In genomic region chr11:69835966-69836335, GRCm38 (mm10) we compare ENCODE assay signal across 10 mouse cellular contexts. TPM values are rescaled to one million over a fixed set of nuclear protein-coding genes. Genes with fewer than 3 reads are reported as not detected.
A peak's percentile ranks its signal among the peaks of the same experiment; 100 is the strongest.
DNase-seq lines count a peak whose midpoint lies in the region; ATAC-seq lines count a peak whose summit lies in the region.
"Had no signal": no experiment of that assay in that cellular context is flagged by ENCODE, and none has a peak within 500 bp of the region (broad histone marks: within the 10 kb centered on the region; RNA-seq: fewer than 3 reads in every experiment).

No protein-coding gene starts in this region.

- H3K36me3 ChIP-seq in lung, embryonic 16.5 days (ENCODE audit: control insufficient read depth, insufficient read depth, low read length) = peaks cover 2% of the 10 kb centered on the region; the same call in 1 of the 2 replicates
- peaks cover 12% of the 10 kb centered on the region for H3K36me3 ChIP-seq in limb, embryonic 15.5 days

- no peak for ATAC-seq in lung, embryonic 16.5 days (ENCODE audit: low read depth)
- ATAC-seq in limb, embryonic 15.5 days (ENCODE audit: insufficient number of reproducible peaks, low FRiP score, low TSS enrichment, low read depth) = no peak

- peak; percentile 68 for DNase-seq in cerebellum, adult 11-12 months
- DNase-seq in cerebellum, adult 8-10 months = no peak
- DNase-seq in lung, postnatal 10 days = no peak
- no peak for DNase-seq in urinary bladder, adult 2 months (ENCODE audit: low spot score)
- DNase-seq in urinary bladder, postnatal 25 days (ENCODE audit: low spot score) = no peak
- no peak for DNase-seq in left cerebral cortex, adult 18-20 months (ENCODE audit: low spot score in 2 of 2)
- DNase-seq: thymus, postnatal 25 days had no signal

- H3K4me1 ChIP-seq in lung, embryonic 16.5 days (replicated peaks; ENCODE audit: control insufficient read depth, insufficient read depth, low read length) = peaks cover 40% of the 10 kb centered on the region
- peaks cover 43% of the 10 kb centered on the region for H3K4me1 ChIP-seq in limb, embryonic 15.5 days

- no peak overlapping the region for H3K27ac ChIP-seq in lung, embryonic 16.5 days (ENCODE audit: low read length)
- no peak overlapping the region for H3K27ac ChIP-seq in limb, embryonic 15.5 days

- H3K9me3 ChIP-seq in lung, embryonic 16.5 days (ENCODE audit: control insufficient read depth, low read length) = no peaks in the 10 kb centered on the region
- H3K9me3 ChIP-seq in limb, embryonic 15.5 days = no peaks in the 10 kb centered on the region

- H3K4me3 ChIP-seq in lung, embryonic 16.5 days (ENCODE audit: low read length) = peak overlapping the region; percentile 62
- H3K4me3 ChIP-seq in limb, embryonic 15.5 days = peak overlapping the region; percentile 70

- 14% methylated on average over 4 of the region's 4 CpGs for WGBS in lung, embryonic 16.5 days
- WGBS in limb, embryonic 15.5 days = 11% methylated on average over 4 of the region's 4 CpGs

- H3K4me2 ChIP-seq in lung, embryonic 16.5 days (ENCODE audit: low read depth, low read length) = peak overlapping the region; percentile 98
- H3K4me2 ChIP-seq in limb, embryonic 15.5 days = peak overlapping the region; percentile 89

- peaks cover 15% of the 10 kb centered on the region for H3K27me3 ChIP-seq in lung, embryonic 16.5 days (ENCODE audit: control insufficient read depth, insufficient read depth, low read depth, low read length)
- no peaks in the 10 kb centered on the region for H3K27me3 ChIP-seq in limb, embryonic 15.5 days

- H3K9ac ChIP-seq in lung, embryonic 16.5 days (ENCODE audit: low read length) = no peak overlapping the region; the same call in 1 of the 2 replicates
- 0 out of 2 replicates have a peak overlapping the region, but pooled peaks have one; percentile 4 for H3K9ac ChIP-seq in limb, embryonic 15.5 days

RNA-seq across cellular contexts. Expression of gene Nlgn2, which starts 1.6 kb away (rescaled TPM):
- 4.4 and 5.0 TPM in 2 replicates for polyA plus RNA-seq in lung, embryonic 16.5 days (2015; fragmentation: Nextera tagmentation; extraction: Ambion mirVana)
- 7.6 and 8.7 TPM in 2 replicates for polyA plus RNA-seq in limb, embryonic 15.5 days (2015; fragmentation: Nextera tagmentation; extraction: Ambion mirVana)
- polyA plus RNA-seq in urinary bladder, adult 2 months (2012; rRNA removed) = 18.3 and 27.7 TPM in 2 replicates
- total RNA-seq in left cerebral cortex, adult 18-20 months (2021) = 100 to 1,000 TPM; 215 to 224 TPM

RNA-seq across cellular contexts. Expression of gene Tmem256, which starts 2.4 kb away (rescaled TPM):
- 443 and 452 TPM in 2 replicates for polyA plus RNA-seq in lung, embryonic 16.5 days (2015; fragmentation: Nextera tagmentation; extraction: Ambion mirVana)
- polyA plus RNA-seq in limb, embryonic 15.5 days (2015; fragmentation: Nextera tagmentation; extraction: Ambion mirVana) = 325 and 365 TPM in 2 replicates
- 202 and 261 TPM in 2 replicates for polyA plus RNA-seq in urinary bladder, adult 2 months (2012; rRNA removed)
- 100 to 1,000 TPM; 120 to 143 TPM for total RNA-seq in left cerebral cortex, adult 18-20 months (2021)

RNA-seq across cellular contexts. Expression of gene Plscr3, which starts 10.2 kb away (rescaled TPM):
- polyA plus RNA-seq in lung, embryonic 16.5 days (2015; fragmentation: Nextera tagmentation; extraction: Ambion mirVana) = 115 and 137 TPM in 2 replicates
- 132 and 134 TPM in 2 replicates for polyA plus RNA-seq in limb, embryonic 15.5 days (2015; fragmentation: Nextera tagmentation; extraction: Ambion mirVana)
- 104 and 110 TPM in 2 replicates for polyA plus RNA-seq in urinary bladder, adult 2 months (2012; rRNA removed)
- 10 to 100 TPM; 15.6 to 17.7 TPM for total RNA-seq in left cerebral cortex, adult 18-20 months (2021)

RNA-seq across cellular contexts. Expression of gene Spem1, which starts 14.0 kb away (rescaled TPM):
- polyA plus RNA-seq in lung, embryonic 16.5 days (2015; fragmentation: Nextera tagmentation; extraction: Ambion mirVana) = not detected in 2 replicates
- 0.28 TPM in 1 of 2 replicates, not detected in the other for polyA plus RNA-seq in limb, embryonic 15.5 days (2015; fragmentation: Nextera tagmentation; extraction: Ambion mirVana)
- 0.55 and 0.71 TPM in 2 replicates for polyA plus RNA-seq in urinary bladder, adult 2 months (2012; rRNA removed)
- not detected for total RNA-seq in left cerebral cortex, adult 18-20 months (2021)

RNA-seq across cellular contexts. Expression of gene Spem2, which starts 17.7 kb away (rescaled TPM):
- polyA plus RNA-seq in lung, embryonic 16.5 days (2015; fragmentation: Nextera tagmentation; extraction: Ambion mirVana) = not detected in 2 replicates
- polyA plus RNA-seq in limb, embryonic 15.5 days (2015; fragmentation: Nextera tagmentation; extraction: Ambion mirVana) = not detected in 2 replicates
- polyA plus RNA-seq in urinary bladder, adult 2 months (2012; rRNA removed) = not detected in 2 replicates
- total RNA-seq in left cerebral cortex, adult 18-20 months (2021) = not detected
- total RNA-seq: layer of hippocampus, postnatal 10 days had no signal
